Mouse (Mus musculus) forebrain, embryonic 15.5 days (tissue): ENCODE measurements at regions not wholly inside any gene's neighbourhood (a gene's known extent, or its start where the extent isn't known, plus 50 kb on each side); places are given as distances from the start of the nearest gene placed in this dataset.

Experiments
- ATAC-seq: fragments of 200-750 bp; cut with Nextera tagmentation; replicated peaks from 2 replicates; pipeline ENCODE4 v1.8.0; 2017; ENCODE audit warnings: mild to moderate bottlenecking, moderate TSS enrichment, moderate library complexity
- H3K27ac ChIP-seq: fragments of 300-500 bp; sonication (generic); replicated peaks from 2 replicates; pipeline ENCODE4 v1.5.1; 2015; ENCODE audit warnings: mild to moderate bottlenecking, inconsistent platforms
- H3K27me3 ChIP-seq: fragments of 300-500 bp; sonication (generic); 2 replicates; pipeline ENCODE4 v1.6.1; 2015; ENCODE audit warnings: inconsistent platforms
- H3K36me3 ChIP-seq: fragments of 300-500 bp; sonication (generic); 2 replicates; pipeline ENCODE4 v1.6.1; 2015; ENCODE audit warnings: mild to moderate bottlenecking, inconsistent platforms
- H3K4me1 ChIP-seq: fragments of 300-500 bp; sonication (generic); 2 replicates; pipeline ENCODE4 v1.6.1; 2015; ENCODE audit warnings: inconsistent platforms
- H3K4me2 ChIP-seq: fragments of 300-500 bp; sonication (generic); replicated peaks from 2 replicates; pipeline ENCODE4 v1.6.1; 2015; ENCODE audit warnings: mild to moderate bottlenecking, inconsistent platforms
- H3K4me3 ChIP-seq: fragments of 300-500 bp; sonication (generic); 2 replicates; pipeline ENCODE4 v1.5.1; 2015; ENCODE audit warnings: mild to moderate bottlenecking, inconsistent platforms
- H3K9ac ChIP-seq: fragments of 300-500 bp; sonication (generic); replicated peaks from 2 replicates; pipeline ENCODE4 v1.6.1; 2015; ENCODE audit warnings: mild to moderate bottlenecking, inconsistent platforms
- H3K9me3 ChIP-seq: fragments of 300-500 bp; sonication (generic); 2 replicates; pipeline ENCODE4 v1.6.1; 2016; ENCODE audit warnings: inconsistent platforms
- whole genome bisulfite sequencing: fragments of 180-500 bp; shearing (Covaris S2); methylation state at CpG from one replicate; pipeline ENCODE4 v1.1.7; 2015; ENCODE audit warnings: mixed read lengths; 5-methylcytosine and 5-hydroxymethylcytosine counted together

GRCm38 (mm10) chr3:9131366-9131765 lies 478.5 kb downstream of the Zfp704 start:
- H3K4me3 ChIP-seq = no peak overlapping the region
- no peaks in the 10 kb centered on the region for H3K9me3 ChIP-seq
- no peaks in the 10 kb centered on the region for H3K4me1 ChIP-seq
- no peaks in the 10 kb centered on the region for H3K27me3 ChIP-seq
- no peak overlapping the region for H3K4me2 ChIP-seq
- 74% methylated on average over 4 of the region's 4 CpGs for WGBS
- H3K36me3 ChIP-seq = no peaks in the 10 kb centered on the region
- H3K9ac ChIP-seq = no peak overlapping the region
- no peak for ATAC-seq
- H3K27ac ChIP-seq = no peak overlapping the region

GRCm38 (mm10) chr3:9128407-9128806 lies 481.5 kb downstream of the Zfp704 start:
- 85% methylated on average over 4 of the region's 4 CpGs for WGBS

GRCm38 (mm10) chr3:9123079-9123478 lies 486.8 kb downstream of the Zfp704 start:
- H3K9me3 ChIP-seq = no peaks in the 10 kb centered on the region
- H3K4me2 ChIP-seq = no peak overlapping the region
- no peak overlapping the region for H3K9ac ChIP-seq
- H3K4me3 ChIP-seq = no peak overlapping the region
- H3K36me3 ChIP-seq = no peaks in the 10 kb centered on the region
- ATAC-seq = 0 out of 2 replicates have a peak, but pooled peaks have one; percentile 16
- H3K27me3 ChIP-seq = no peaks in the 10 kb centered on the region
- no peaks in the 10 kb centered on the region for H3K4me1 ChIP-seq
- no peak overlapping the region for H3K27ac ChIP-seq
- 63% methylated on average over 5 of the region's 5 CpGs for WGBS

More at GRCm38 (mm10) chr3:9128407-9128806, 481.5 kb downstream of the Zfp704 start:
- H3K27me3 ChIP-seq = no peaks in the 10 kb centered on the region
- H3K4me1 ChIP-seq = no peaks in the 10 kb centered on the region
- no peak overlapping the region for H3K4me2 ChIP-seq
- ATAC-seq = no peak
- no peak overlapping the region for H3K9ac ChIP-seq
- H3K4me3 ChIP-seq = no peak overlapping the region
- H3K36me3 ChIP-seq = no peaks in the 10 kb centered on the region
- no peak overlapping the region for H3K27ac ChIP-seq
- no peaks in the 10 kb centered on the region for H3K9me3 ChIP-seq

- 93% methylated on average over 3 of the region's 3 CpGs for WGBS
- no peak for ATAC-seq
- H3K36me3 ChIP-seq = no peaks in the 10 kb centered on the region
Measured at GRCm38 (mm10) chr3:9117913-9118312, 492.0 kb downstream of the Zfp704 start.

GRCm38 (mm10) chr3:9113410-9113809 lies 496.5 kb downstream of the Zfp704 start:
- no peaks in the 10 kb centered on the region for H3K4me1 ChIP-seq
- no peaks in the 10 kb centered on the region for H3K9me3 ChIP-seq
- no peaks in the 10 kb centered on the region for H3K27me3 ChIP-seq
- H3K4me2 ChIP-seq = no peak overlapping the region
- no peak overlapping the region for H3K27ac ChIP-seq
- no peak overlapping the region for H3K9ac ChIP-seq
- ATAC-seq = no peak
- H3K36me3 ChIP-seq = no peaks in the 10 kb centered on the region
- WGBS = 76% methylated on average over 5 of the region's 5 CpGs
- no peak overlapping the region for H3K4me3 ChIP-seq

More at GRCm38 (mm10) chr3:9117913-9118312, 492.0 kb downstream of the Zfp704 start:
- no peaks in the 10 kb centered on the region for H3K4me1 ChIP-seq
- no peak overlapping the region for H3K27ac ChIP-seq
- H3K27me3 ChIP-seq = no peaks in the 10 kb centered on the region
- H3K4me2 ChIP-seq = no peak overlapping the region
- H3K9me3 ChIP-seq = no peaks in the 10 kb centered on the region
- H3K9ac ChIP-seq = no peak overlapping the region
- no peak overlapping the region for H3K4me3 ChIP-seq

- whole genome bisulfite sequencing = 35% methylated on average over 11 of the region's 11 CpGs
- Histone ChIP-seq H3K27me3 (no peaks in the 10 kb centered on the region), H3K4me1 (no peaks in the 10 kb centered on the region), H3K9me3 (no peaks in the 10 kb centered on the region), H3K4me3 (no peak overlapping the region), H3K36me3 (no peaks in the 10 kb centered on the region), H3K4me2 (no peak overlapping the region), H3K9ac (no peak overlapping the region), H3K27ac (no peak overlapping the region)
- no peak for ATAC-seq
Measured at GRCm38 (mm10) chr3:9110741-9111140, 499.1 kb downstream of the Zfp704 start.

- WGBS = 42% methylated on average over 8 of the region's 8 CpGs
- no peaks in the 10 kb centered on the region for H3K36me3 ChIP-seq
- H3K4me1 ChIP-seq = no peaks in the 10 kb centered on the region
Measured at GRCm38 (mm10) chr3:9109991-9110390, 499.9 kb downstream of the Zfp704 start.

GRCm38 (mm10) chr3:9109485-9109884 lies 500.4 kb downstream of the Zfp704 start:
- Histone ChIP-seq H3K27ac (no peak overlapping the region), H3K4me2 (no peak overlapping the region), H3K4me1 (no peaks in the 10 kb centered on the region), H3K36me3 (no peaks in the 10 kb centered on the region), H3K9me3 (no peaks in the 10 kb centered on the region), H3K9ac (no peak overlapping the region), H3K4me3 (no peak overlapping the region), H3K27me3 (no peaks in the 10 kb centered on the region)
- ATAC-seq = no peak
- WGBS = 91% methylated on average over 5 of the region's 5 CpGs

More at GRCm38 (mm10) chr3:9109991-9110390, 499.9 kb downstream of the Zfp704 start:
- H3K27ac ChIP-seq = no peak overlapping the region
- H3K4me3 ChIP-seq = no peak overlapping the region
- H3K9ac ChIP-seq = no peak overlapping the region
- ATAC-seq = no peak
- no peaks in the 10 kb centered on the region for H3K9me3 ChIP-seq
- H3K4me2 ChIP-seq = no peak overlapping the region
- H3K27me3 ChIP-seq = no peaks in the 10 kb centered on the region

GRCm38 (mm10) chr3:9107766-9108410 lies 502.0 kb downstream of the Zfp704 start:
- no peak overlapping the region for H3K4me3 ChIP-seq
- H3K4me1 ChIP-seq = no peaks in the 10 kb centered on the region
- H3K36me3 ChIP-seq = no peaks in the 10 kb centered on the region
- no peak for ATAC-seq
- H3K27ac ChIP-seq = no peak overlapping the region
- no peak overlapping the region for H3K9ac ChIP-seq
- no peak overlapping the region for H3K4me2 ChIP-seq
- no peaks in the 10 kb centered on the region for H3K27me3 ChIP-seq
- WGBS = 68% methylated on average over 15 of the region's 15 CpGs
- H3K9me3 ChIP-seq = no peaks in the 10 kb centered on the region

GRCm38 (mm10) chr3:9105191-9105926 lies 504.5 kb downstream of the Zfp704 start:
- Histone ChIP-seq H3K4me1 (no peaks in the 10 kb centered on the region), H3K4me2 (no peak overlapping the region), H3K4me3 (no peak overlapping the region), H3K27ac (no peak overlapping the region), H3K9me3 (no peaks in the 10 kb centered on the region), H3K9ac (no peak overlapping the region), H3K36me3 (no peaks in the 10 kb centered on the region), H3K27me3 (no peaks in the 10 kb centered on the region)
- WGBS = 71% methylated on average over 8 of the region's 8 CpGs
- no peak for ATAC-seq

- ATAC-seq = no peak
- H3K27me3 ChIP-seq = no peaks in the 10 kb centered on the region
- 80% methylated on average over 6 of the region's 6 CpGs for WGBS
Measured at GRCm38 (mm10) chr3:9103456-9103855, 506.4 kb downstream of the Zfp704 start.

GRCm38 (mm10) chr3:9101240-9101639 lies 508.6 kb downstream of the Zfp704 start:
- no peak overlapping the region for H3K9ac ChIP-seq
- no peaks in the 10 kb centered on the region for H3K9me3 ChIP-seq
- H3K27me3 ChIP-seq = no peaks in the 10 kb centered on the region
- H3K4me2 ChIP-seq = no peak overlapping the region
- H3K36me3 ChIP-seq = no peaks in the 10 kb centered on the region
- 68% methylated on average over 3 of the region's 3 CpGs for WGBS
- no peaks in the 10 kb centered on the region for H3K4me1 ChIP-seq
- H3K4me3 ChIP-seq = no peak overlapping the region
- ATAC-seq = no peak
- H3K27ac ChIP-seq = no peak overlapping the region

More at GRCm38 (mm10) chr3:9103456-9103855, 506.4 kb downstream of the Zfp704 start:
- H3K9ac ChIP-seq = no peak overlapping the region
- H3K4me3 ChIP-seq = no peak overlapping the region
- H3K4me2 ChIP-seq = no peak overlapping the region
- no peaks in the 10 kb centered on the region for H3K36me3 ChIP-seq
- H3K27ac ChIP-seq = no peak overlapping the region
- no peaks in the 10 kb centered on the region for H3K9me3 ChIP-seq
- no peaks in the 10 kb centered on the region for H3K4me1 ChIP-seq
